11 mouse cellular contexts compared by ENCODE assay signal in genomic region chr11:67017801-67018591, GRCm38 (mm10). TPM values are rescaled to one million over a fixed set of nuclear protein-coding genes. Genes with fewer than 3 reads are reported as not detected.
DNase-seq lines count a peak whose midpoint lies in the region; ATAC-seq lines count a peak whose summit lies in the region.
"Had no signal": no experiment of that assay in that cellular context is flagged by ENCODE, and none has a peak within 500 bp of the region (broad histone marks: within the 10 kb centered on the region; RNA-seq: fewer than 3 reads in every experiment).

No protein-coding gene starts in this region.

- H3K36me3 ChIP-seq in lung, embryonic 16.5 days (ENCODE audit: control insufficient read depth, insufficient read depth, low read length), result no peaks in the 10 kb centered on the region
- no peaks in the 10 kb centered on the region for H3K36me3 ChIP-seq in midbrain, embryonic 13.5 days

- H3K9ac ChIP-seq in lung, embryonic 16.5 days (ENCODE audit: low read length), result no peak overlapping the region
- H3K9ac ChIP-seq in midbrain, embryonic 13.5 days (replicated peaks), result no peak overlapping the region

- H3K9me3 ChIP-seq in lung, embryonic 16.5 days (ENCODE audit: control insufficient read depth, low read length), result no peaks in the 10 kb centered on the region
- H3K9me3 ChIP-seq in midbrain, embryonic 13.5 days, result no peaks in the 10 kb centered on the region

- peaks cover 3% of the 10 kb centered on the region; the same call in 1 of the 2 replicates for H3K27me3 ChIP-seq in lung, embryonic 16.5 days (ENCODE audit: control insufficient read depth, insufficient read depth, low read depth, low read length)
- H3K27me3 ChIP-seq in midbrain, embryonic 13.5 days, result peaks cover 22% of the 10 kb centered on the region

- no peak overlapping the region for H3K27ac ChIP-seq in lung, embryonic 16.5 days (ENCODE audit: low read length)
- H3K27ac ChIP-seq in midbrain, embryonic 13.5 days, result no peak overlapping the region
- H3K27ac ChIP-seq: macrophage had no signal

- WGBS in lung, embryonic 16.5 days, result 15% methylated on average over 12 of the region's 12 CpGs
- 3% methylated on average over 12 of the region's 12 CpGs for WGBS in midbrain, embryonic 13.5 days

- DNase-seq in lung, postnatal 4 days, result no peak
- DNase-seq in MN1 (ENCODE audit: low spot score), result peak; percentile 93
- DNase-seq in gastrocnemius, adult 18-20 months (ENCODE audit: low spot score), result peak; percentile 53
- no peak for DNase-seq in frontal cortex, postnatal 25 days (ENCODE audit: low spot score in 2 of 2)
- DNase-seq in adrenal gland, postnatal 4 days (ENCODE audit: low spot score in 2 of 2), result no peak
- DNase-seq: adrenal gland, postnatal 36 days; kidney, adult 9 months had no signal

- H3K4me2 ChIP-seq in lung, embryonic 16.5 days (ENCODE audit: low read depth, low read length), result 0 out of 2 replicates have a peak overlapping the region, but pooled peaks have one; percentile 1
- no peak overlapping the region for H3K4me2 ChIP-seq in midbrain, embryonic 13.5 days (replicated peaks)

- H3K4me1 ChIP-seq in lung, embryonic 16.5 days (replicated peaks; ENCODE audit: control insufficient read depth, insufficient read depth, low read length), result peaks cover 8% of the 10 kb centered on the region; the same call in 1 of the 2 replicates
- peaks cover 14% of the 10 kb centered on the region for H3K4me1 ChIP-seq in midbrain, embryonic 13.5 days (replicated peaks)

- no peak overlapping the region for H3K4me3 ChIP-seq in lung, embryonic 16.5 days (ENCODE audit: low read length)
- H3K4me3 ChIP-seq in midbrain, embryonic 13.5 days (replicated peaks), result no peak overlapping the region

- peak; percentile 44; the same call in 1 of the 2 replicates for ATAC-seq in lung, embryonic 16.5 days (ENCODE audit: low read depth)
- peak; percentile 37; the same call in 1 of the 2 replicates for ATAC-seq in midbrain, embryonic 13.5 days
- ATAC-seq in activated CD4-positive, CD25-positive, alpha-beta regulatory T cell, adult 4 months, result no peak

RNA-seq across cellular contexts. Expression of gene Tmem220, which starts 7.0 kb away (rescaled TPM):
- 2.4 and 2.5 TPM in 2 replicates for polyA plus RNA-seq in lung, embryonic 16.5 days (2015; fragmentation: Nextera tagmentation; extraction: Ambion mirVana)
- total RNA-seq in gastrocnemius, adult 18-20 months (2021), result 1 to 10 TPM in 1 of 2 experiments, under 1 TPM in 1; 0.83 to 1.0 TPM
- polyA plus RNA-seq in midbrain, embryonic 13.5 days (2015; fragmentation: Nextera tagmentation; extraction: Ambion mirVana), result 0.89 and 0.93 TPM in 2 replicates
- 1 to 10 TPM in 1 of 2 experiments, under 1 TPM in 1; 0.63 to 1.0 TPM for polyA plus RNA-seq in activated CD4-positive, CD25-positive, alpha-beta regulatory T cell, adult 4 months (2017; shearing (Covaris generic))
- 1 to 10 TPM; 5.9 to 6.2 TPM for total RNA-seq in adrenal gland, postnatal 4 days (2021)

RNA-seq across cellular contexts. Expression of gene Adprm, which starts 34.4 kb away (rescaled TPM):
- 29.1 and 29.2 TPM in 2 replicates for polyA plus RNA-seq in lung, embryonic 16.5 days (2015; fragmentation: Nextera tagmentation; extraction: Ambion mirVana)
- 1 to 10 TPM; 6.5 to 8.2 TPM for total RNA-seq in gastrocnemius, adult 18-20 months (2021)
- polyA plus RNA-seq in midbrain, embryonic 13.5 days (2015; fragmentation: Nextera tagmentation; extraction: Ambion mirVana), result 37.0 and 38.5 TPM in 2 replicates
- 10 to 100 TPM; 66.8 to 67.3 TPM for polyA plus RNA-seq in activated CD4-positive, CD25-positive, alpha-beta regulatory T cell, adult 4 months (2017; shearing (Covaris generic))
- total RNA-seq in adrenal gland, postnatal 4 days (2021), result 10 to 100 TPM; 28.0 to 29.2 TPM

RNA-seq across cellular contexts. Expression of gene Sco1, which starts 34.5 kb away (rescaled TPM):
- 14.7 and 15.8 TPM in 2 replicates for polyA plus RNA-seq in lung, embryonic 16.5 days (2015; fragmentation: Nextera tagmentation; extraction: Ambion mirVana)
- total RNA-seq in gastrocnemius, adult 18-20 months (2021), result 1 to 10 TPM; 7.0 to 7.7 TPM
- polyA plus RNA-seq in midbrain, embryonic 13.5 days (2015; fragmentation: Nextera tagmentation; extraction: Ambion mirVana), result 15.1 and 16.4 TPM in 2 replicates
- polyA plus RNA-seq in activated CD4-positive, CD25-positive, alpha-beta regulatory T cell, adult 4 months (2017; shearing (Covaris generic)), result 1 to 10 TPM; 6.9 to 8.9 TPM
- 10 to 100 TPM; 20.4 to 20.8 TPM for total RNA-seq in adrenal gland, postnatal 4 days (2021)

Comparison
In these comparisons a context has a peak if more than half of its experiments do, and no peak if none do; other contexts are left out.
1. DNase-seq: peak in MN1 (single experiment) and gastrocnemius, adult 18-20 months (single experiment); none in lung, postnatal 4 days (0 of 2), frontal cortex, postnatal 25 days (0 of 2) and adrenal gland, postnatal 4 days (0 of 2).